In the genomic region with DNA sequence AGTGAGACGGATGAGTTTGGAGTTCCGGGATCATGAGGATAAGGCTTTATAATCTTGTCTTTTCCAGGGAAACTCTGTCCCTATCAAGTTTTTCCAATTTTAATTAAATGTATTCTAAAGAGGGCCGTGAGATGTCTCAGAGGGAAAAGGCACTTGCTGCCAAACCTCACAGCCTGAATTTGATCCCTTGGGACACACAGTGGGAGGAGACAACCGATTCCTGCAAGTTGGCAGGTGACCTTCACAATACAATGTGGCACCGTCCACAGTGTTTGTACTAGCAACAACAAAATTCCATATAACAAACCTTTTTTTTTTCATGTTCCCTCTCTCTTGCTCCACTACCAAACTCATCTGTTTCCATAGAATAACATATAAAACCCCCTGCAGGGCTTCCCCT, we compare ENCODE assay signal across 16 mouse cellular contexts. TPM values are rescaled to one million over a fixed set of nuclear protein-coding genes. Genes with fewer than 3 reads are reported as not detected.
A peak's percentile ranks its signal among the peaks of the same experiment; 100 is the strongest.
DNase-seq lines count a peak whose midpoint lies in the region; ATAC-seq and TF ChIP-seq lines count a peak whose summit lies in the region.
"Had no signal": no experiment of that assay in that cellular context is flagged by ENCODE, and none has a peak within 500 bp of the region (broad histone marks: within the 10 kb centered on the region; RNA-seq: fewer than 3 reads in every experiment).

No protein-coding gene starts in this region.

- no peaks in the 10 kb centered on the region for H3K27me3 ChIP-seq in heart, adult 2 months (ENCODE audit: control insufficient read depth, insufficient read depth, low read length)
- no peaks in the 10 kb centered on the region for H3K27me3 ChIP-seq in lung, postnatal 0 days (replicated peaks; ENCODE audit: insufficient read depth, low read length)
- no peaks in the 10 kb centered on the region for H3K27me3 ChIP-seq in intestine, postnatal 0 days (replicated peaks; ENCODE audit: control insufficient read depth, insufficient read depth, low read length)
- H3K27me3 ChIP-seq: hindbrain, embryonic 13.5 days had no signal

- 0 out of 2 replicates have a peak overlapping the region, but pooled peaks have one; percentile 0 for H3K27ac ChIP-seq in heart, adult 2 months
- H3K27ac ChIP-seq in lung, postnatal 0 days (ENCODE audit: low read length): peak overlapping the region; percentile 35; the same call in 1 of the 2 replicates
- H3K27ac ChIP-seq in intestine, postnatal 0 days (ENCODE audit: low read depth, low read length): peak overlapping the region; percentile 15; the same call in 1 of the 2 replicates
- H3K27ac ChIP-seq: hindbrain, embryonic 13.5 days had no signal

- ATAC-seq in lung, postnatal 0 days: no peak
- ATAC-seq in intestine, postnatal 0 days: no peak
- ATAC-seq in monocyte, adult 5-6 weeks (replicated peaks; ENCODE audit: insufficient number of reproducible peaks, low FRiP score, low TSS enrichment, poor library complexity, severe bottlenecking): no peak
- ATAC-seq: forebrain, postnatal 0 days had no signal

- no peak for TF ChIP-seq POLR2A in heart, adult 2 months (IDR thresholded peaks at IDR 0.05; ENCODE audit: insufficient read depth, low read depth, low read length)
- no peak for TF ChIP-seq POLR2A in lung, adult 2 months (IDR thresholded peaks at IDR 0.05; ENCODE audit: borderline replicate concordance, extremely low read depth, low read depth, low read length)

- H3K36me3 ChIP-seq in heart, adult 2 months (ENCODE audit: control insufficient read depth, insufficient read depth, low read length): no peaks in the 10 kb centered on the region
- no peaks in the 10 kb centered on the region for H3K36me3 ChIP-seq in lung, postnatal 0 days (ENCODE audit: insufficient read depth, low read length)
- no peaks in the 10 kb centered on the region for H3K36me3 ChIP-seq in intestine, postnatal 0 days (ENCODE audit: control insufficient read depth, insufficient read depth)
- H3K36me3 ChIP-seq: hindbrain, embryonic 13.5 days had no signal

- no peak for DNase-seq in heart, adult 2 months
- no peak for DNase-seq in heart, adult 8-10 months (ENCODE audit: low spot score)
- no peak for DNase-seq in lung, postnatal 0 days (ENCODE audit: low spot score)
- no peak for DNase-seq in lung, adult 2 months
- DNase-seq in urinary bladder, adult 2 months (ENCODE audit: low spot score): no peak
- DNase-seq: cerebellum, postnatal 10 days; embryo, embryonic 11 days; forebrain, postnatal 0 days; gastrocnemius, postnatal 25 days; kidney, adult 2 months; kidney, postnatal 25 days; layer of hippocampus, adult 9-11 months; thymus, postnatal 4 days had no signal

- no peak overlapping the region for H3K9ac ChIP-seq in heart, adult 2 months (ENCODE audit: low read depth, low read length)
- H3K9ac ChIP-seq in lung, postnatal 0 days (replicated peaks; ENCODE audit: low read depth): no peak overlapping the region
- H3K9ac ChIP-seq in intestine, postnatal 0 days (ENCODE audit: low read depth, low read length): no peak overlapping the region
- H3K9ac ChIP-seq: forebrain, postnatal 0 days; hindbrain, embryonic 13.5 days had no signal

- no peak overlapping the region for H3K4me2 ChIP-seq in lung, postnatal 0 days (replicated peaks; ENCODE audit: low read depth, low read length)
- no peak overlapping the region; the same call in 1 of the 2 replicates for H3K4me2 ChIP-seq in intestine, postnatal 0 days (replicated peaks; ENCODE audit: low read depth)
- H3K4me2 ChIP-seq: hindbrain, embryonic 13.5 days had no signal

- no peak for TF ChIP-seq EP300 in heart, adult 2 months (IDR thresholded peaks at IDR 0.05; ENCODE audit: insufficient read depth, low read depth, low read length)
- no peak for TF ChIP-seq EP300 in lung, postnatal 0 days (IDR thresholded peaks at IDR 0.05)

- H3K79me2 ChIP-seq in heart, adult 2 months (replicated peaks; ENCODE audit: control insufficient read depth, insufficient read depth, low read length): no peaks in the 10 kb centered on the region

- H3K4me3 ChIP-seq in heart, adult 2 months: no peak overlapping the region
- H3K4me3 ChIP-seq in lung, postnatal 0 days (ENCODE audit: low read depth, low read length): no peak overlapping the region
- no peak overlapping the region for H3K4me3 ChIP-seq in lung, adult 2 months (replicated peaks; ENCODE audit: extremely low read depth, low read depth, low read length)
- H3K4me3 ChIP-seq in intestine, postnatal 0 days (ENCODE audit: low read depth, low read length): no peak overlapping the region
- H3K4me3 ChIP-seq: hindbrain, embryonic 13.5 days had no signal

- 30% methylated on average over 5 of the region's 5 CpGs for WGBS in heart, adult 2 months
- 31% methylated on average over 5 of the region's 5 CpGs for WGBS in lung, postnatal 0 days
- WGBS in lung, adult 2 months: 29% methylated on average over 5 of the region's 5 CpGs
- WGBS in intestine, postnatal 0 days: 13% methylated on average over 5 of the region's 5 CpGs

- intact Hi-C loops in heart, adult 2 months (cut with DNase I): no loop called here

- no peaks in the 10 kb centered on the region for H3K9me3 ChIP-seq in lung, postnatal 0 days (ENCODE audit: low read length)
- no peaks in the 10 kb centered on the region for H3K9me3 ChIP-seq in intestine, postnatal 0 days (ENCODE audit: control insufficient read depth)
- H3K9me3 ChIP-seq: hindbrain, embryonic 13.5 days had no signal

- TF ChIP-seq CTCF in heart, adult 2 months (IDR thresholded peaks at IDR 0.05): no peak
- TF ChIP-seq CTCF in lung, postnatal 0 days (IDR thresholded peaks at IDR 0.05): no peak
- no peak for TF ChIP-seq CTCF in lung, adult 2 months (IDR thresholded peaks at IDR 0.05; ENCODE audit: insufficient read depth, low read length)
- TF ChIP-seq CTCF in intestine, postnatal 0 days (IDR thresholded peaks at IDR 0.05; ENCODE audit: low read depth): no peak

- peaks cover 10% of the 10 kb centered on the region for H3K4me1 ChIP-seq in heart, adult 2 months (ENCODE audit: control insufficient read depth, insufficient read depth, low read length)
- H3K4me1 ChIP-seq in lung, postnatal 0 days (ENCODE audit: insufficient read depth, low read depth, low read length): peaks cover 4% of the 10 kb centered on the region; the same call in 1 of the 2 replicates
- peaks cover 15% of the 10 kb centered on the region for H3K4me1 ChIP-seq in lung, adult 2 months (ENCODE audit: control insufficient read depth, insufficient read depth, low read length)
- H3K4me1 ChIP-seq in intestine, postnatal 0 days (replicated peaks; ENCODE audit: control insufficient read depth, insufficient read depth, low read length): peaks cover 3% of the 10 kb centered on the region; the same call in 1 of the 2 replicates

RNA-seq across cellular contexts. Expression of a gene that starts 19.6 kb away (rescaled TPM):
- total RNA-seq in heart, adult 2 months (2021): 100 to 1,000 TPM; 129 to 151 TPM
- polyA plus RNA-seq in heart, adult 2 months (2012; rRNA removed): 93.0 and 162 TPM in 2 replicates
- total RNA-seq in heart, adult 8-10 months (2022): 100 to 1,000 TPM; 112 to 150 (median 119) TPM
- polyA plus RNA-seq in lung, postnatal 0 days (2015; fragmentation: Nextera tagmentation; extraction: Ambion mirVana): 165 and 171 TPM in 2 replicates
- 90.3 and 94.6 TPM in 2 replicates for polyA plus RNA-seq in lung, adult 2 months (2012; rRNA removed)
- 120 and 128 TPM in 2 replicates for polyA plus RNA-seq in intestine, postnatal 0 days (2015; fragmentation: Nextera tagmentation; extraction: Ambion mirVana)
- 122 to 186 TPM (median 164 TPM) in 3 replicates for total RNA-seq in monocyte, adult 5-6 weeks (2017)
- polyA plus RNA-seq in urinary bladder, adult 2 months (2012; rRNA removed): 176 and 243 TPM in 2 replicates

RNA-seq across cellular contexts. Expression of a gene that starts 44.8 kb away (rescaled TPM):
- 10 to 100 TPM; 30.4 to 32.5 TPM for total RNA-seq in heart, adult 2 months (2021)
- polyA plus RNA-seq in heart, adult 2 months (2012; rRNA removed): 19.3 and 26.1 TPM in 2 replicates
- 10 to 100 TPM; 30.9 to 38.9 (median 33.8) TPM for total RNA-seq in heart, adult 8-10 months (2022)
- 28.6 and 32.2 TPM in 2 replicates for polyA plus RNA-seq in lung, postnatal 0 days (2015; fragmentation: Nextera tagmentation; extraction: Ambion mirVana)
- 43.4 and 46.2 TPM in 2 replicates for polyA plus RNA-seq in lung, adult 2 months (2012; rRNA removed)
- 6.2 and 6.8 TPM in 2 replicates for polyA plus RNA-seq in intestine, postnatal 0 days (2015; fragmentation: Nextera tagmentation; extraction: Ambion mirVana)
- total RNA-seq in monocyte, adult 5-6 weeks (2017): 10.1 to 13.9 TPM (median 11.1 TPM) in 3 replicates
- polyA plus RNA-seq in urinary bladder, adult 2 months (2012; rRNA removed): 27.3 and 31.4 TPM in 2 replicates
